Mouse (Mus musculus) embryonic fibroblast, embryonic 13.5 days (primary cell): ENCODE measurements around the gene Mok.

Experiments
- CTCF ChIP-seq: IDR thresholded peaks from 2 replicates; pipeline ENCODE4 v1.5.1; 2011; ENCODE audit warnings: mild to moderate bottlenecking, control low read depth, low read length, moderate library complexity, borderline replicate concordance; ENCODE audit not compliant: insufficient read depth
- POLR2A ChIP-seq: IDR thresholded peaks from 2 replicates; pipeline ENCODE4 v1.6.1; 2011; ENCODE audit warnings: low read depth, mild to moderate bottlenecking, control low read depth, low read length, moderate library complexity

DNA sequence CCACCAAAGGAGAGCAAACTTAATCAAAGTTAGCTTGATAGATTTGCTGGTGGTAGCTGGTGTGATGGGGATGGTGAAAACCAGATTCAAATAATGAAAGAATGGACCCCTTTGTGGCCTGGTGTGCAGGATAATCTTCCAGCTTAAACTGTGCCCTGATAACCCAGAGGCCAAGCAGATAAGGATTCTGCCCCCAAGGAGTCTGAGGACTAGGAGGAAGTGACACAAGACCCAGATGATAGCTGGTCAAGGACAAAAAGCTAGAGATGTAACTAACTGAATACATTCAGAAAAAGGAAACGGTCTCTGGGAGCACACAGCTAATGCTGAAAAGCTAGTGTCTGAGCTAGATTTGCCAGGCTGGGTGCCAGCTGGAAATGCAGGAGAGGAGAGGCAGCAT lies 11.2 kb upstream of the Mok start:
- TF ChIP-seq POLR2A = no peak
- TF ChIP-seq CTCF = no peak
